Mouse (Mus musculus): Measurements from ENCODE around the gene Fam227a. TPM values are rescaled to one million over a fixed set of nuclear protein-coding genes. Genes with fewer than 3 reads are reported as not detected.
"Not testable (repeated sequence)": the region's sequence is repeated elsewhere in the genome, so short reads cannot be mapped to it uniquely, and the experiment has no call there.

Fam227a gene
- total RNA-seq, 1 experiment = 1.2 TPM

- H3K36me3 ChIP-seq (ENCODE audit: control insufficient read depth, insufficient read depth, low read length, poor library complexity, severe bottlenecking) = peaks cover 4% of the 10 kb centered on the region
- H3K9me3 ChIP-seq (ENCODE audit: control insufficient read depth, insufficient read depth, low read depth, low read length) = no peaks in the 10 kb centered on the region
- peaks cover 2 to 16% of the 10 kb centered on the region in 2 experiments; a peak in 2 of 4 replicates for H3K4me1 ChIP-seq (ENCODE audit: control insufficient read depth in 2 of 2, insufficient read depth in 2 of 2, low read length in 2 of 2, poor library complexity in 1 of 2)
- H3K27ac ChIP-seq (ENCODE audit: insufficient read depth, low read depth, low read length, poor library complexity, severe bottlenecking) = no peak overlapping the region
- no peak overlapping the region for H3K4me3 ChIP-seq (ENCODE audit: insufficient read depth in 1 of 2, low read depth in 1 of 2, low read length in 2 of 2, poor library complexity in 1 of 2, severe bottlenecking in 1 of 2)
- no peak for DNase-seq (ENCODE audit: low read depth, low spot score)
- TF ChIP-seq ZNF384 (IDR thresholded peaks at IDR 0.05; ENCODE audit: low read depth, low read length) (no peak), MAFK (IDR thresholded peaks at IDR 0.05; ENCODE audit: insufficient read depth, low read depth, low read length) (no peak), HCFC1 (IDR thresholded peaks at IDR 0.05; ENCODE audit: borderline replicate concordance, insufficient read depth, low read length) (no peak), CHD2 (IDR thresholded peaks at IDR 0.05; ENCODE audit: low read depth, low read length) (no peak), ZC3H11A (IDR thresholded peaks at IDR 0.05; ENCODE audit: borderline replicate concordance, low read depth, low read length) (no peak)
- in situ Hi-C loops (cut with MboI; ENCODE audit: low sequenced_read_pairs in 2 of 2, unreplicated experiment in 2 of 2) = no loop called here
- no peak overlapping the region for H3K9ac ChIP-seq (ENCODE audit: insufficient read depth, low read depth, low read length, poor library complexity, severe bottlenecking)
Measured at GRCm38 (mm10) chr15:79681973-79682372, 23.2 kb upstream of the Fam227a start.

GRCm38 (mm10) chr15:79677936-79678335 is 19.2 kb upstream of the Fam227a start:
- H3K4me1 ChIP-seq (ENCODE audit: control insufficient read depth in 2 of 2, insufficient read depth in 2 of 2, low read length in 2 of 2, poor library complexity in 1 of 2) = peaks cover 2 to 5% of the 10 kb centered on the region in 2 experiments; a peak in 2 of 4 replicates
- no peak overlapping the region for H3K9ac ChIP-seq (ENCODE audit: insufficient read depth, low read depth, low read length, poor library complexity, severe bottlenecking)
- no peak overlapping the region for H3K4me3 ChIP-seq (ENCODE audit: insufficient read depth in 1 of 2, low read depth in 1 of 2, low read length in 2 of 2, poor library complexity in 1 of 2, severe bottlenecking in 1 of 2)
- in situ Hi-C loops (cut with MboI; ENCODE audit: low sequenced_read_pairs in 2 of 2, unreplicated experiment in 2 of 2) = no loop called here
- no peaks in the 10 kb centered on the region for H3K9me3 ChIP-seq (ENCODE audit: control insufficient read depth, insufficient read depth, low read depth, low read length)
- peaks cover 28% of the 10 kb centered on the region for H3K36me3 ChIP-seq (ENCODE audit: control insufficient read depth, insufficient read depth, low read length, poor library complexity, severe bottlenecking)
- no peak overlapping the region for H3K27ac ChIP-seq (ENCODE audit: insufficient read depth, low read depth, low read length, poor library complexity, severe bottlenecking)
- no peak for DNase-seq (ENCODE audit: low read depth, low spot score)
- TF ChIP-seq HCFC1 (IDR thresholded peaks at IDR 0.05; ENCODE audit: borderline replicate concordance, insufficient read depth, low read length) = no peak
- TF ChIP-seq ZC3H11A (IDR thresholded peaks at IDR 0.05; ENCODE audit: borderline replicate concordance, low read depth, low read length) = no peak
- TF ChIP-seq CHD2 (IDR thresholded peaks at IDR 0.05; ENCODE audit: low read depth, low read length) = no peak
- no peak for TF ChIP-seq ZNF384 (IDR thresholded peaks at IDR 0.05; ENCODE audit: low read depth, low read length)
- TF ChIP-seq MAFK (IDR thresholded peaks at IDR 0.05; ENCODE audit: insufficient read depth, low read depth, low read length) = no peak

GRCm38 (mm10) chr15:79671828-79672348 is 13.1 kb upstream of the Fam227a start:
- TF ChIP-seq ZNF384 (IDR thresholded peaks at IDR 0.05; ENCODE audit: low read depth, low read length) = peak; percentile 62; the same call in 1 of the 2 replicates
- Histone ChIP-seq H3K36me3 (ENCODE audit: control insufficient read depth, insufficient read depth, low read length, poor library complexity, severe bottlenecking) (peaks cover 26% of the 10 kb centered on the region), H3K9ac (ENCODE audit: insufficient read depth, low read depth, low read length, poor library complexity, severe bottlenecking) (peak overlapping the region; percentile 63), H3K4me3 (ENCODE audit: insufficient read depth in 1 of 2, low read depth in 1 of 2, low read length in 2 of 2, poor library complexity in 1 of 2, severe bottlenecking in 1 of 2) (peak overlapping the region; percentile 86 to 98)
- in situ Hi-C loops (cut with MboI; ENCODE audit: low sequenced_read_pairs in 2 of 2, unreplicated experiment in 2 of 2); H3K27ac ChIP-seq (ENCODE audit: insufficient read depth, low read depth, low read length, poor library complexity, severe bottlenecking); H3K4me1 ChIP-seq (ENCODE audit: control insufficient read depth in 2 of 2, insufficient read depth in 2 of 2, low read length in 2 of 2, poor library complexity in 1 of 2); H3K9me3 ChIP-seq (ENCODE audit: control insufficient read depth, insufficient read depth, low read depth, low read length); DNase-seq (ENCODE audit: low read depth, low spot score): not testable (repeated sequence)

GRCm38 (mm10) chr15:79670972-79671299 is 12.2 kb upstream of the Fam227a start:
- 0 out of 4 replicates have a peak, but pooled peaks cover 0 to 2% of the 10 kb centered on the region in 2 experiments for H3K4me1 ChIP-seq (ENCODE audit: control insufficient read depth in 2 of 2, insufficient read depth in 2 of 2, low read length in 2 of 2, poor library complexity in 1 of 2)
- H3K36me3 ChIP-seq (ENCODE audit: control insufficient read depth, insufficient read depth, low read length, poor library complexity, severe bottlenecking) = peaks cover 24% of the 10 kb centered on the region
- no peaks in the 10 kb centered on the region for H3K9me3 ChIP-seq (ENCODE audit: control insufficient read depth, insufficient read depth, low read depth, low read length)
- peak overlapping the region; percentile 94 for H3K9ac ChIP-seq (ENCODE audit: insufficient read depth, low read depth, low read length, poor library complexity, severe bottlenecking)
- H3K4me3 ChIP-seq (ENCODE audit: insufficient read depth in 1 of 2, low read depth in 1 of 2, low read length in 2 of 2, poor library complexity in 1 of 2, severe bottlenecking in 1 of 2) = peak overlapping the region; percentile 86 to 98
- TF ChIP-seq ZNF384 (IDR thresholded peaks at IDR 0.05; ENCODE audit: low read depth, low read length) (no peak), MAFK (IDR thresholded peaks at IDR 0.05; ENCODE audit: insufficient read depth, low read depth, low read length) (no peak), HCFC1 (IDR thresholded peaks at IDR 0.05; ENCODE audit: borderline replicate concordance, insufficient read depth, low read length) (no peak), CHD2 (IDR thresholded peaks at IDR 0.05; ENCODE audit: low read depth, low read length) (no peak), ZC3H11A (IDR thresholded peaks at IDR 0.05; ENCODE audit: borderline replicate concordance, low read depth, low read length) (no peak)
- no peak for DNase-seq (ENCODE audit: low read depth, low spot score)
- in situ Hi-C loops (cut with MboI; ENCODE audit: low sequenced_read_pairs in 2 of 2, unreplicated experiment in 2 of 2) = no loop called here
- H3K27ac ChIP-seq (ENCODE audit: insufficient read depth, low read depth, low read length, poor library complexity, severe bottlenecking) = peak overlapping the region; percentile 44; the same call in 1 of the 2 replicates

All from ES-E14 (cell line).